10 mouse cellular contexts compared by ENCODE assay signal in the genomic region with DNA sequence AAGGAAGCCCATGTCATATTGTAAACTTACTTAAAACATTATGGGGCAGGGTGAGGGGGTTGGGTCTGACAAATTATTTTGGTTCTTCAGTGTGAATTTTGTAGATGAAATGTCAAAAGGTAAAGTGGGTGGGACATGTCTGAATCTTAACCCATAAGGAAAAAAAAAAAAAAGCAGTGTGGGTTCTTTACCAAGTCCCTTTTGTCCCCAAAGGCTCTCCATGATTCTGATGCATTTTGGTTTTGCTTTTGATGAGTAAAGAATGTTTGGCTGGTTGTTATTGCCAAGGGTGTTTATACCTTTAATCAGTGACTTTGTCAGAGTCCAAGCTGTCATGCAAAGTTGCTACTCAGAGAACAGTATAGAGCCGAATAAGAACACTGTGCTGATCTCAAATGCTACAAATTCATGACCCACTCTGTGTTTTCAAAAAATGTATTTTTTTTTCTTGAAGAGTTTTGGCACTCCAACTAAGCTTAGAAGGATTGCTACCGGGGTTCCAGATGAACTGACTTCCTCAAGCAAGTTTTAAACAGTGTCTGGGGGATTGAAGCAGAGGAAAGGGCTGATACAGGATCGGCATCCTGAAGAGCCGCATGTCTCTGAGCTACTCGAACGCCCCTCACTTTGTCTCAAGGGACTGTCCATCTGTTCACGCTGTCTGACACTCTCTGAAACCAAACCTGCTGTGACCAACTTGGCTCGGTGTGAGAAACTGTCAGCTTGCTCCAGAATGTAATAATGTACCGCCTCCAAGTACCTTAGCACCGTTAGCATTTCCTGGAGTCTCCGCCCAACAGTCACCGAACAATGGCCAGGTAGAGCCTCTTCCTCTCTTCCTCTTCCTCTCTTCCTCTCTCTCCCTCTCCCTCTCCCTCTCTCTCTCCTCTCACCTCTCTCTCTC.
A peak's percentile ranks its signal among the peaks of the same experiment; 100 is the strongest.
DNase-seq lines count a peak whose midpoint lies in the region; ATAC-seq and TF ChIP-seq lines count a peak whose summit lies in the region.
"Had no signal": no experiment of that assay in that cellular context is flagged by ENCODE, and none has a peak within 500 bp of the region (broad histone marks: within the 10 kb centered on the region; RNA-seq: fewer than 3 reads in every experiment).

No protein-coding gene starts in this region.

- no peaks in the 10 kb centered on the region for H3K36me3 ChIP-seq in heart, embryonic 12.5 days
- H3K36me3 ChIP-seq in forebrain, postnatal 0 days (ENCODE audit: insufficient read depth) = no peaks in the 10 kb centered on the region
- H3K36me3 ChIP-seq in midbrain, postnatal 0 days (ENCODE audit: insufficient read depth, low read length) = no peaks in the 10 kb centered on the region

- WGBS in heart, embryonic 12.5 days = 17% methylated on average over 12 of the region's 12 CpGs
- WGBS in forebrain, postnatal 0 days = 20% methylated on average over 12 of the region's 12 CpGs
- WGBS in midbrain, postnatal 0 days = 25% methylated on average over 12 of the region's 12 CpGs

- peaks cover 11% of the 10 kb centered on the region; the same call in 1 of the 2 replicates for H3K4me1 ChIP-seq in heart, embryonic 12.5 days (replicated peaks)
- no peaks in the 10 kb centered on the region for H3K4me1 ChIP-seq in forebrain, postnatal 0 days (ENCODE audit: insufficient read depth)
- H3K4me1 ChIP-seq in midbrain, postnatal 0 days (ENCODE audit: insufficient read depth, low read length) = no peaks in the 10 kb centered on the region

- peak overlapping the region; percentile 52 for H3K4me2 ChIP-seq in heart, embryonic 12.5 days
- H3K4me2 ChIP-seq in forebrain, postnatal 0 days (ENCODE audit: low read depth) = peak overlapping the region; percentile 37
- H3K4me2 ChIP-seq in midbrain, postnatal 0 days (ENCODE audit: low read depth, low read length, poor library complexity, severe bottlenecking) = 0 out of 2 replicates have a peak overlapping the region, but pooled peaks have one; percentile 18

- no peak overlapping the region for H3K9ac ChIP-seq in heart, embryonic 12.5 days
- no peak overlapping the region for H3K9ac ChIP-seq in forebrain, postnatal 0 days
- no peak overlapping the region for H3K9ac ChIP-seq in midbrain, postnatal 0 days (replicated peaks; ENCODE audit: low read length, poor library complexity, severe bottlenecking)

- no peaks in the 10 kb centered on the region for H3K9me3 ChIP-seq in heart, embryonic 12.5 days (replicated peaks)
- no peaks in the 10 kb centered on the region for H3K9me3 ChIP-seq in forebrain, postnatal 0 days (ENCODE audit: low read length)
- H3K9me3 ChIP-seq in midbrain, postnatal 0 days (ENCODE audit: low read length) = no peaks in the 10 kb centered on the region

- H3K4me3 ChIP-seq in heart, embryonic 12.5 days = no peak overlapping the region
- H3K4me3 ChIP-seq in forebrain, postnatal 0 days (ENCODE audit: low read depth, low read length) = no peak overlapping the region
- peak overlapping the region; percentile 9; the same call in 1 of the 2 replicates for H3K4me3 ChIP-seq in midbrain, postnatal 0 days (ENCODE audit: low read depth, low read length)

- peaks cover 11% of the 10 kb centered on the region; the same call in 1 of the 2 replicates for H3K27me3 ChIP-seq in heart, embryonic 12.5 days (replicated peaks)
- no peaks in the 10 kb centered on the region for H3K27me3 ChIP-seq in forebrain, postnatal 0 days (ENCODE audit: insufficient read depth, low read length)
- H3K27me3 ChIP-seq in midbrain, postnatal 0 days (ENCODE audit: insufficient read depth, low read length) = no peaks in the 10 kb centered on the region; the same call in 1 of the 2 replicates

- no peak for TF ChIP-seq CTCF in forebrain, postnatal 0 days (IDR thresholded peaks at IDR 0.05; ENCODE audit: low read depth)
- TF ChIP-seq CTCF in midbrain, postnatal 0 days (IDR thresholded peaks at IDR 0.05) = no peak

- no peak overlapping the region for H3K27ac ChIP-seq in heart, embryonic 12.5 days (ENCODE audit: poor library complexity, severe bottlenecking)
- no peak overlapping the region for H3K27ac ChIP-seq in forebrain, postnatal 0 days (ENCODE audit: low read depth, low read length)
- H3K27ac ChIP-seq in midbrain, postnatal 0 days (ENCODE audit: low read depth, low read length) = no peak overlapping the region

- ATAC-seq in heart, embryonic 12.5 days (ENCODE audit: insufficient number of reproducible peaks, low FRiP score) = no peak
- ATAC-seq in forebrain, postnatal 0 days = peak; percentile 70
- no peak for ATAC-seq in midbrain, postnatal 0 days (ENCODE audit: low FRiP score)

- no peak for DNase-seq in heart, postnatal 4 days
- DNase-seq in cerebellum, adult 11-12 months = peak; percentile 34
- peak; percentile 44 for DNase-seq in forebrain, postnatal 0 days
- peak; percentile 47 for DNase-seq in midbrain, postnatal 0 days (ENCODE audit: low spot score)
- DNase-seq in urinary bladder, adult 18-20 months (ENCODE audit: low spot score in 2 of 2) = no peak
- DNase-seq in adrenal gland, postnatal 36 days = no peak
- DNase-seq in kidney, adult 11 months = no peak
- DNase-seq: heart, adult 18-20 months; liver had no signal

Comparison
In these comparisons a context has a peak if more than half of its experiments do, and no peak if none do; other contexts are left out.
1. DNase-seq: peak in cerebellum, adult 11-12 months (single experiment), forebrain, postnatal 0 days (single experiment) and midbrain, postnatal 0 days (single experiment); none in heart, postnatal 4 days (single experiment), urinary bladder, adult 18-20 months (0 of 2), adrenal gland, postnatal 36 days (0 of 2) and kidney, adult 11 months (single experiment).
2. Peak in every context shown above with its lines, with median percentiles within 50 percentile points of each other: H3K4me2 ChIP-seq.